Mouse (Mus musculus): ENCODE measurements around the gene Prph.

The Prph gene

DNA sequence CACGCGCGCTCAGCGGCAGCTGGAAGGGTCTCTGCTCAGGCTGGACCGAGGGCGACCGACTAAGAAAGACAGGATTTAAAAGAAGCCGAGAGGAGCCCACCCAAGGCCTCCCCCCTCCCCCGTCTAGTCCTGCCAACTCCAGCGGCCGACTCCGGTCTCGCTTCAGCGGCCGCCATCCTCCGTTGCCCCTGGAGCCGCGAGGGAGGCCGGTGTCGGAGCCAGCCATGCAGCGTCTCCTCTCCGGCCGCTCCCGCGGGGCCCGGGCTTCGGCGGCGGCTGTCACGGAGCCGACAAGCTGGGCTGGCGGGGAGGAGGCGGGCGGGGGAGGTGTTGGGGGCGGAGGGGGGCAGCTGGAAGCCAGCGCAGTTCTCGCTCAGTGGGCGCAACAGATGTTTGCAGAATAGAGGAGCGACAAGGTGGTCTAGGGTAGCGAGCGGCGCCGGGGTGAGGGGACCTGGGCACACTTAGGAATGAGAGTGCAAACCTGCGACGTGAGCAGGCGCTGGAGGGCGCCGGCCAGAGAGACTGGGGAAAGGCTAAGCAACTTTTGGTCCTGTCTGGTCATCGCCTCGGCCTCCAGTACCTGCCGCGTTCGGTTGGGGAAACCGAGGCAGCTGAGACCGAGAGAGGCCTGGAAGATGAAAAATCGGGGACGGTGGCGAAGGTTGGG lies 42.0 kb downstream of the Prph start:
- DNase-seq (ENCODE audit: extremely low spot score, low read depth, low spot score), result no peak

- no peak for DNase-seq (ENCODE audit: extremely low spot score, low read depth, low spot score)
Observed at GRCm38 (mm10) chr15:99097840-99098492, 43.0 kb downstream of the Prph start.

GRCm38 (mm10) chr15:99098493-99098861 lies 43.5 kb downstream of the Prph start:
- DNase-seq (ENCODE audit: extremely low spot score, low read depth, low spot score), result no peak

DNA sequence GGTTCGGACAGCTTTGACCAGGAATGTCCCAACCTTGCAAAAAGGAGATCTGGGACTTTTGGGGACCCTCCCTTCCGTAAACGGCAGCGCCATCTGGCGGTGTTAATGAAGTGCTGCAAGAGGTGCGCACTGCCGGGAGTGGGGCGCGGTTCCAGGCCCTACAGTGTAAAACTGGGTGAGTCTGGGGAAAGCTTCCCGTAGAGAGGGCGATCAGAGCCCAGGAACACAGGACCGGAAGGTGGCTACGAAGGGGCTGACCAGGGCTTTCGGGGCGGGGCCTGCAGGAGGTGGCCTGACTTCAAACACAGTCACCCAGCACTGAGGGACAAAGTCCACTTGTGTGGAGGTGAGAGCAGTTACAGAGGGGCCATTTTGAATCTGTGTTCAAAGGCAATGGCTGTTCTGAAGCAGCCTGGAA lies 44.2 kb downstream of the Prph start:
- DNase-seq (ENCODE audit: extremely low spot score, low read depth, low spot score), result no peak

GRCm38 (mm10) chr15:99099984-99100383 lies 45.0 kb downstream of the Prph start:
- DNase-seq (ENCODE audit: extremely low spot score, low read depth, low spot score), result no peak

DNA sequence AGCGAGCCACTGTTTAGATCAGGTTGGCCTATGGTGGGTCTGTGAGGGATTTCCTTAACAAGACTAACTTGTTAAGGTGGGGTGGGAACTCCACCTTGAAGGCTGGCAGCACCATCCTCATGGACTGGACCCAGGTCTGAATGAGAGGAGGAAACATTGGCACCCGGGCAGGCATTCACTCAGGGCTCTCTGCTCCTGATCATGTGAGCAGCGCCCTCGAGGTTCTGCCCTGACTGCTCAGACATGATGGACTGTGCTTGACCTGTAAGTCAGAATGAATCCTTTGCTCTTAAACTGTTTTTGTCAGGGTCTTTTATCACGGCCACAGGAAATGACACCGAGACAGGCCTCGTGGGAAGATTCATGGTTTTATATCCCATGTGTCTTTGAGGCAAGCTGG lies 50.3 kb downstream of the Prph start:
- DNase-seq (ENCODE audit: extremely low spot score, low read depth, low spot score), result no peak

- no peak for DNase-seq (ENCODE audit: extremely low spot score, low read depth, low spot score)
Observed at GRCm38 (mm10) chr15:99107866-99108265, 52.9 kb downstream of the Prph start.

All from hindlimb bud, embryonic 11.5 days (tissue).